Mouse (Mus musculus) CH12F3 (cell line): Measurements from ENCODE around the gene Chka.

Source experiments
- in situ Hi-C: fragments of 300-500 bp; cut with MboI; formaldehyde crosslinking; loops from 2 replicates; pipeline ENCODE4 v1.14.3; 2020; ENCODE audit warnings: low sequenced_read_pairs

Gene Chka

DNA sequence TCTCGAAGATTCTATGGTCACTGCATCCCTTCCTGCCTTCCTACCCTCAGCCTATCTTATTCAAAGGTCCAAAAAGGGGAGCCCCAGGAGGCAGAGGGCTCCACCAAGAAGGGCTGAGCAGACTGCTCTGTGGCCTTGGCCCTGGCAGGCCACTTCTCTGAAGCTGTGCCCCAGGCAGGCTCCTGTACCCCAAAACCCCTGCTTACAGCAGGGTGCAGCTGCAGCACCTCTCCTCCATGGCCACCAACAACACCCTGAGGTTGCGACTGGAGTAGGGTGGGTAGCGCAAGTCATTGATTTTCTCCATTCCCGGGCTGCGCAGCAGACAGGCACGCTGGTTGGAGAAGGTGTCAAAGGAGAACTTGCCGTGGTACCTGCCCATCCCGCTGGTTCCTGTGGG, 62.1 kb downstream of the Chka start:
- in situ Hi-C loops: no loop called here

DNA sequence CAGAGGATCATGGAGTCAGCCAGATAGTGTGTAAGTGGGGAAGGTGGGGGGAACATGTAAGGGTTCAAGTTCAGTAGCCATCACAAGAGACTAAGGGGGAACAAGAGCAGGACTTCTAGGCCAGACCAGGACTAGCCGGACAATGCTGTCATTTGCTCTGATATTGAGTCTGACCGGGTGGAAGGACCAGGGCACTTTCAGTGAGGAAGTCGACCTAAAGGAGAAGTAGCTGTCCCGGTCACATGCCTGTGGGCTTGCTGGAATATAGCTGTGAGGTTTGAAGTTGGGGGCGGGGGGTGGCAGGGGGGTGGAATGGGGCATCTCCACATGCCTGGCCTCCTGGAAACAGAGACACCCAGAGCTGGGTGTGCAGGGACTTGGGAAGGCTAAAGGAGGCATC, 63.0 kb downstream of the Chka start:
- in situ Hi-C loops: no loop called here

DNA sequence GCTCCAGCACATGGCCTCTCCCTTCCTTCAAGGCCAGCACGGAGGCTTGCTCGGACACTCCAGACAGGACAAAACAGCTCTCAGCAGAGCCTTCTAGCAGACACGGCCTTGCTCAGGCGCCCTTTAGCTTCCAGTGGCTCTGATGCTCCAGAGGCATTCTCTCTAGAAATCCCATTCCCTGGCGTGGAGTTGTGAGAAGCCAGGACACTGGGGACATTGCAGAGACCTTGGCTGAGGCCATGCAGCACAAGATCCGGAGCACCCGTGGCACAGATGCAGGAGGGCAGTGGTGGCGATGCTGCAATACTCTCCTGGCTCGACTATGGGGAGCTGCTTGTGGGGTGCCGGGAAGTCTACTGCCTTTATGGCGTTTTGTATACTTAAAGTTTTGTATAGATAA, 65.2 kb downstream of the Chka start:
- in situ Hi-C loops: no loop called here

DNA sequence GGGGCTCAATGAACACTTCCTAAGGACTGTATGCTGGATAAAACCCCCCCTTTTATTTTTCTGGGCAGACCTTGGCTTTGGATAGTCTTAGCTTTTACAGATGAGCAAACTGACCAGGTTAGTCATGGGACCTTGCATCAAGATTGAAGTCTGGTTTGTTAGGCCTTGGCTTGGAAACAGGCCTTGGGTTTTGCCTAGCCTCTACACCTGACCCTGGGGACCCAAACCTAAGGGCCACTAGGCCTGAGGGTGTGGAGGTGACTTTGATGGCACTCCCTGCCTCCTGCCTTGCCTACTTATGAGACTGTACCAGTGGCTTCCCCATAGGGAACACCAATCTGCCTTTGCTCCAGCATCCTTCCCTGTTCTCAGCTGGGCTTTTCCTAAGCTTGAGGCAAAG, 68.4 kb downstream of the Chka start:
- in situ Hi-C loops: no loop called here

DNA sequence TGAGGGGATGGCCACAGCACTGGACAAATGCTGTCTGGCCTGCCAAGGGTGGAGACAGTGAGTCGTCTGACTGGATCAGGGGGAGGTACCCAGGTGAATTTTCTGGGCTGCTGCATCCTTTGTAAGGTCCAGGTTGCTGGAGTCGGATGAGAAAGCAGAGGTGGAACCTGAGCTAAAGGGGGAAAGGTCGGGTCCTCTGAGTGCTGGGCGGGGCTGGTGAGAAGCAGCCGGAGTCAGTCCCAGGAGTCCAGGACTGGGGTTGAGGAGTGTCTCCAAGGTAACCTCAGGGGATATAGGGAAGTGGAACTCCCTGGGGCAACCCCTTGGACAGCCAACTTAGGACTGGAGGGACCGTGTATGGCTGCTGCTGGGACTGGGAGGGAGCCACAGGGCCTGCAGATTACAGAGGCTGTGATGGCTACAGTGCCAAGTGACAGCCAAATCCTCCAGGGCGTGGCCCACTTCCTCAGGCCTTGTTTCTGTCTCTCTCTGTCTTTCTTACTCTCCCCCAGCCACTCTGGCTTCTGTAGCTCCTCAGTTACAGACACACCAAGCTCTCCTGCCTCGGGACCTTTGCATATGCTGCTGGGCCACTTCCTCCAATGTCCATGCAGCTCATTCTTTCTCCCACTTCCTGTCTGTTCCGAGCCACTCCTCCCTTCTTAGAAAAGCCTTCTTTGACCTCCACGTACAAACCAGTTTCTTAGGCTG, 71.2 kb downstream of the Chka start:
- in situ Hi-C loops: no loop called here

DNA sequence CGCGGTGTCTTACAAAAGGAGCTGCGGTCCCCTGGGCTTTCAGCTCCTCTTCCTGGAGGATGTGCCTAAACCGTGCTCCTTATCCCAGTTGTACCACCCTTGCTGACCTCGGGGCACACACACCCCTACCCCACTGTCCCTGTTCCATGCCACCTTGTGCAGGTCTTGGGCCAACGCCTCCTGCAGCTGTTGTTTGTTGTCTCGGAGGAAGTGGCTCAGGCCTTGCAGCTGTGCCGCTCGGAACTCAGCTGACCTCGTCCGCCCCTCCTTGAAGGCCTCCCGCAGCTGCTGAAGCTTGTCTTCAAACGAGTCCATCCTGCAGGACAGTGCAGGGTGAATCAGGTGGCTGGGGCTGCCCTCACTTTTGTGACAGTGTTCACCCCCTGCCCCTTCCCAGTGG, 72.0 kb downstream of the Chka start:
- in situ Hi-C loops: no loop called here

DNA sequence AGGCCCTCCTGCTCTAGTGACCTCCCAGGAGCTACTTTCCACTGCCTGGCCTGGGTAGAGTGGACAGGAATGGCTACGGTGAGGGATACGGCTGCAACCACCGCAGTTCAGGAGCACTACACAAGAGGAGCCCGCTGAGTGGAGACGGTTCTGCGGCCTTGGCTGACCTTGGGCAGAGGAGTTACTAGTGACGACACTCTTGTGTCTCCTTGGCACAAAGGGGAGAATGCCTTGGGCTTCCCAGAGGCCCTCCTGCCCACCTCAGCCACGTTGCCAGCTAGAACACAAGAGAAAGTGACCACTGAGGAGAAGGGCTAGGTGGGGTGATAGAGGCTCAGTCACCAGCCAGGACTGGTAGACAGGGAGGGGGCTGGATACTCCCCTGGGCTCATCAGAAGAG, 72.6 kb downstream of the Chka start:
- in situ Hi-C loops: no loop called here

DNA sequence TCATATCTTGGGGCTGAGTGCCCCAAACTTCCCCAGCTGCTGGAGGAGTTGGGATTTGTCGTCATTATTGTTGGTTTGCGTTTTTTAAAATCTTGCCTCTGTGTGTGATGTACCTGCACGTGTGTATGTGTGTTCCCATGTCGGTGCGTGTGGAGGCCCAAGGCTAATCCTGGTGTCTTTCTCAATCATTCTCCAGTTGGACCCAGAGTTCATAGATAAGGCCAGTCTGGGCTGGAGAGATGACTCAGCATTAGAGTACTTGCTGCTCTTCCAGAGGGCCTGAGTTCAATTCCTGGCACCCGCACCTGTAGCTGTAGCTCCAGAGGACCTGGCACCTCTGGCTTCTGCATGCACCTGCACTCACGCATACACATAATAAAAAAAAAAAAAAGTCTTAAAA, 73.3 kb downstream of the Chka start:
- in situ Hi-C loops: no loop called here

DNA sequence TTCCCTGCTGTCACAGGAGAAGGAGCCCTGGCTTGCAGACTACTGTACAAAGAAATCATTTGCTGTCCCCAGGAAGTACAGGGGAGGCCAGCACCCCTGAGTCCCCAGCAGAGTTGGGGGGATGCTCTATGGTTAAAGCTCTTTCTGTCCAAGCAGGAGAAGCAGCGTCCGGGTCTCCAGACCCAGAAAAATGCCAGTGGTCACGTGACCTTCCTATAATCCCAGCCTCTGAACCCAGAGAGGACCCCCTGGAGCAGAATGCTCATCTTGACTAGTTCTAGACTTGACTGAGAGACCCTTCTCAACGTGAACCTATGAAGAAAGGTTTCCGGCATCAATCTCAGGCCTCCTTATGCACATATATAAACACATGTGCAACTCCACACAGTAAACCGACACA, 74.3 kb downstream of the Chka start:
- in situ Hi-C loops: no loop called here

DNA sequence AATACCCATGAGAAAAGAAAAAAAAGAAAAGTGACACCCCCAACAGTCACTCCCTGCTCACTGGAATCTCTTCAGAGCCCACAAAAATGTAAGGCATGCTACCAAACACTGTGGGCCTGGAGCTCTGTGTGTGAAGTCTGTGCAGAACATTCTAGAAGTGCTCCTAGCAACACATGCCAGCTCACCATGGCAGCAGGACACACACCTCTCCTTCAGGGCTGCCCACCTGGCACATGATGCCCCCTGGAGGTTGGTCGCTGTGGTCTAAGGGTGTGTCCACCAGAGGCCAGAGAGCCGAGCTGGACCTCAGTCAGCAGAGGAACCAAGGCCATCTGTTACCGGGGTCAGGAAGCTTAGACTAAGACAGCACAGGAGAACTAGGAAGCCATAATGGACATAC, 74.7 kb downstream of the Chka start:
- in situ Hi-C loops: no loop called here

DNA sequence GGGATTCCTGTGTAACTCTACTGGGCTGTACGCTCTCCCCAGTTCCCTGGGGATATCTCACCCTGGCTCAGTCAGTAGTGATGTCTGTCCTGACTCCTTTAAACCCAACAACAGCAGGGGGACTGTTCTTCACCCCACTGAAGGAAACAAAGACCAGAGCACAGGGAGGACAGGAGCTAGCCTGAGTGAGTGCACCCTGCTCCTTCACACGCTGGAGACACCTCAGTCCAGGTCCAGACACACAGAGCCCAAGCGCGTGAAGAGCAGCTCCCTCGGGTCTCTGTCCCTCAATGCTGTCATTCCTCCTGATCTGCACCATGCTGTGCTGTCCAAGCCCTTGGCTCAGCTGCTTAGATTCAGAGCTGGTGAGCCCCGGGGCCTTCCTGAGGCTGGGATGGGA, 75.1 kb downstream of the Chka start:
- in situ Hi-C loops: no loop called here

DNA sequence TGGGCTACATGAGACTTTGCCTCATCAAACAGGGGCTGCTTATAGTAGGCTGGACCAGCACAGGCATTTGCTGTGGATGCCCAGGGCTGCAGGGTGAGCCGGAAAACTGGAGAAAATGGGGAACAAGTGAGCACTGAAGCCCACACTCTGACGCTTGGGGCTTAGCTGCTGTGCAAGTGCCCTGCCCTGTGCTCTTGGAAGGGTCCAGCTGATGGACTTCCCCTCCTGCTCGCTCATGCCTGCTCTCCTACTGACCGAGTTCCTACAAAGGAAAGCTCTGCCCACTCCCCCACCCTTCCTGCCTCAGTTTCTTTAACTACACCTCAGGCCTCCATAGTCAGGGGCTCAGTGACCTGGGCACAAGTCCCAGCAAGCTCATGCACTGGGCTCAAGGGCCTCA, 76.4 kb downstream of the Chka start:
- in situ Hi-C loops: no loop called here

DNA sequence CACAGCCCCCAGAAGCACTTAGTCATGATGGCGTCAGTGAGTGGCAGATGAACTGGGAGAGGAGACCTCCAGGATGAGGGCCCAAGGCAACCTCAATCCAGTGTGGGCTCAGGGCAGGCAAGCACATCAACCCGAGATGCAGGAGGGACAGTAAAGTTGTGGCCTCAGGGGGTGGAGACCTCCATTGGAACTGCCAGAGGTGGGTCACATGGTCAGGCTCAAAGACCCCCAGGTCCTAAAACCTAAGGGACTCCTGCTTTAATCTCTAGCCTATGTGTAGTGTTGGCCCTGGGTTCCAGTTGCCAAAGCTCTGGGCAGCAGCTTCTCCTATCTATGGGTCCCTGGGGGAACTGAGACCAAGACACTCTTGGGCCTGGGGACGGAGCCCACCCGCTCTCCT, 77.2 kb downstream of the Chka start:
- in situ Hi-C loops: no loop called here

DNA sequence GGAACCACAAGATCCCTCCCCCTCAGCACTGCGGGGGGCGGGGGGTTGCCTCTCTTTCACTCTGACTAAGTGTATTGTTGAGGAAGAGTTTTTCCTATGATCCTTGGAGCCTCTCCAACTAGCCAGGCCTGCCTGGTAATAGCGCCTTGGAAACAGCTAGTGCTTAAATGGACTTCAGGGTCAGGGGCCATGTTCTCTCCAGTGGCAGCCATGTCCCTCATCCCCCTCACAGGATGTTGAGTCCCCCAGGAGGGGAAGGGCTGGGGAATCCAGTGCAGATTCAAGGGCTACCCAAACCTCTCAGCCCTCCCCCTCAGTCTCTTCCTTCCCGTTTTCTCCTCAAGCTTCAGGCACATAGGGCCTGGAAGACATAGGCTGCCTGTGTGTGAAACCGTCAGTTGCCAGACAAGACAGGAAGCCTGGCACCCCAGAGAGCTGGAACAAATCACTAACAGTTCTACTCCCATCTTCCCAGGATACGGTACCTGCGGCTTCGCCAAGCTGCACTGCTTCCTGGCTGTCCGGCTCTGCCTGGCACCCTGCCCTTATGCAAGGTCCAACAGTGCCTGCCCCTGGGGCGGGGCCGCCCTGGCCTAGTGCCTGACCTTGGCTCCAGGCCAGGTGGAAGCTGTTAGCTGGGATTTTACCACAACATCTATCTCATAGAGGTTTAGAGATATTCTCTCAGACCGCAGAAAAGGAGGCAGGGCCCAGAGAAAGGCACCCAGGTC, 77.8 kb downstream of the Chka start, which contains the start of gene Aldh3b1:
Gene Aldh3b1 (minus strand): TSS at position 598 of the 731 bp plus-strand sequence.
- in situ Hi-C loops: no loop called here

DNA sequence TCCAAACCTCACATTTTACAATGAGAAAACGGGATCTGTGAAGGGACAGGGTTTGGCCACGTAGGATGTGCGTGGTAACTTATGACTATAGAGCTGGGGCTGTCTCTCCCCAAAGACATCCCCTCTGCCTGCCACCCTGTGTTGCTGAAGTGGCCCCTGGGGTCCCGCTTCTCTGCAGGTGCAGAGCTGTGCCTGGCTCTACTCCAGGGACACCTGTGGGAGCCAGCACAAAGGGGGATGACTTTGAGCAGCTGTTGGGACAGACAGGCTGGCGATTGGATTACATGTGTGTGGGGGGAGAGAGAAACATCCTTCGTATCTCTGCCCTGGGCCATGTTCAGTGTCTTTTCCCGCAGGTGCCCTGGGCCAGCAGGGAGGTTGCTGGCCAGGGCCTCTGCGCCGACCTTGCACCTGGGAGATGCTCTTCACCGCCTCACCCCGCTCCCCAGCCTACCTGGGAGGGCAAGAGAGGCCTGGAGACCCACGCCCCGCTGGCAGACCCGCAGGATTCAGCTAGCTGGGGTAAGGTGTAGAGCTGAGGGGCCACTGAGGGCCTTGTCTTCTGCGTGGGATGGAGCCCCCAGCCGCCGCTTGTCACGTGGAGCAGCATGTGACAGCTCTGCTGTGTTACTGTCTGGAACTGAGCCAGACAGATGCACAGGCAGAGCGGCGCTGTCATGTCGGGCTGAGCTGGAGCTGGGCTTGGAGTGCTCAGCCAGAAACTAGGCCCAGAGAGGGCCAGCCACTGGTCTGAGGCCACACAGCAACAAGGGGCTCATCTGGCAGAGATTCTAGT, 78.9 kb downstream of the Chka start:
- in situ Hi-C loops: no loop called here

DNA sequence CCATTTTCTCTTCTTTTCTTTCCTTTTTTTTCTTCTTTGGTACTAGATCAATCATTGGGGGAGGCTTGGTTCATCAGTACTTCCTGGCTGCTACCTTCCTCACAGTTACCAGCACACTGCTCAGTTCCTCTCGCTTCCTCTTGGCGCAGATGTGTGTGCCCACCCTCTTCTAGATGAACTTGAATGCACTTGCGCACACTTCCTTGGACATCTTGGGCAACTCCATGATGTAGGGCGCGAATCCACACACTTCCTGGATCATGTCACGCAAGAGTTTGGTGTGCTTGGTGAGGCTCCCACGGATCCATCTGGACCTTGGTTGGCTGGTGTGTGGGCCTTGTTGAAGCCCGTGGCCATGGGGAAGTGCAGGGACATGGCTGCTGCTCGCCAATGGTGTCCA, 80.1 kb downstream of the Chka start:
- in situ Hi-C loops: no loop called here

DNA sequence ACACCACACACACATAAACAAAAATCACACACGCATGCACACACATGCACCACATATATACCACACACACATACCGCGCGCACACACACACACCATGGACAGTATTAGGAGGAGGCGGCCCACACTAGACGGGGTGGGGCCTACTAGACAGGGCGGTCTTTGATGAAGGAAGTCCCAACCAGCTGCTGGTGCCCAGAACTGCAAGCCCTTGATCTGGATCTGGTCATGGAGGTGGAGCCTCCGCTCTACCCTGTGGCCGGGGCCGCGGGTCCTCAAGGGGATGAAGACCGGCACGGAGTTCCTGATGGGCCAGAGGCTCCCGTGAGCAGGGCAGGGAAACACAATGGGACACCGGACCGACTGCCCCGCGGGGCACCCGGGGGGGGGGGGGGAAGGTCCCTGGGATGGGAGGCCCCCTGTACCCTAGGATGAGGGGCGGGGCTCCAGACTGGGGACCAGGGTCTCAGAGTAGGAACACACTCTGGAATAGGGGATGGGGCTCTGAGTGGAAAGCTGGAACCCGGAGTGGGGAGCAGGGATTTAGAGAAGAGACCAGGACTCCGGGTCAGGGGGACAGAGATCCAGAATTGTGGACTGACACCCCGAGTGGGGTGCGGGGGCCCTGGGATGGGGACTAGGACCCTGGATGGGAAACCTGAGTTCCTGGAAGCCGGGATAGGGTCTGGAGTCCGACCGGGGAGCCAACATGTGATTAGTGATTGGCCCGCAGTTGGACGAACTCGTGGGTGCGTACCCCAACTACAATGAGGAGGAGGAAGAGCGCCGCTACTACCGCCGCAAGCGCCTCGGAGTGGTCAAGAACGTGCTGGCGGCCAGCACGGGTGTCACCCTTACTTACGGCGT, 83.7 kb downstream of the Chka start, which contains the start of gene Unc93b1:
Gene Unc93b1 (plus strand): TSS at position 155 of the 864 bp plus-strand sequence.
- in situ Hi-C loops: no loop called here

DNA sequence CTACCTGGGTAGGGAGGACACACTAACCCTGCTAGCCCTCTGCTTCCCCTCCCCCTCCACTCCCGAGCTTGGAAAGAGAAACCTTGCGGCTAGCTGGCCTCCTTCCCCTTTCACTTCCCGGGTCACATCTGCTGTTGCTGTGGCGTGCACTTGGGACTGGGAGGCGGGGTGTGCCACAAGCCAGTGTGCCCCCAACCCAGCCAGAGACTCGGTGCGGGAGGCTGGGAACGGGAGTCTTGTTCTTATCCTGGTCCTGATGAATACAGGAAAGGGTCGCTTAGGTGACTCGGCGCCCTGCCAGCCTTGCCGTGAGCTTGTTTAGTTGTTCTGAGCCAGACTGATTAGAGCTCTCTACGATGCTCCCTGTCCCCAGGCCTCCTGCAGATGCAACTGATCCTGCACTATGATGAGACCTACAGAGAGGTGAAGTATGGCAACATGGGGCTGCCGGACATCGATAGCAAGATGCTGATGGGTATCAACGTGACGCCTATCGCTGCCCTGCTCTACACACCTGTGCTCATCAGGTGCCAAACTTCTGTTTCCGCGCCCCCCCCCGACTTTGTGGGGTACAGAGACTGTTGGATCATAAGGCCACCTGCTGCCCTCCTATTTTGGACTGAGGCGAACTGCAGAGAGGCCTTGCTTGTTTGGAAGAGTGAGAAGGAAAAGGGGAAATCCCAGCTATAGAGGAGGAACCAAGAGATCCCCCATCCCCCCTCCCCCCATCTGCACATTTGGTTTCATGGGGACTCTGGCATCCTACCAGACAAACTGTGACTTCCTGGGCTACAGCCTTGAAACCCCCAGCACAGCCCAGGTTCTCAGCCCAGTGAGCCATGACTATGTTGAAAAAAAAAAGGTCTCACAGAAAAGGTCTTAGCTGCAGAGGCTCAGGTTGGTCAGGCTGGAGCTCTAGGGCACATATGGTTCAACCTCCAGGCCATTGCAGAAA, 84.6 kb downstream of the Chka start:
- in situ Hi-C loops: no loop called here

DNA sequence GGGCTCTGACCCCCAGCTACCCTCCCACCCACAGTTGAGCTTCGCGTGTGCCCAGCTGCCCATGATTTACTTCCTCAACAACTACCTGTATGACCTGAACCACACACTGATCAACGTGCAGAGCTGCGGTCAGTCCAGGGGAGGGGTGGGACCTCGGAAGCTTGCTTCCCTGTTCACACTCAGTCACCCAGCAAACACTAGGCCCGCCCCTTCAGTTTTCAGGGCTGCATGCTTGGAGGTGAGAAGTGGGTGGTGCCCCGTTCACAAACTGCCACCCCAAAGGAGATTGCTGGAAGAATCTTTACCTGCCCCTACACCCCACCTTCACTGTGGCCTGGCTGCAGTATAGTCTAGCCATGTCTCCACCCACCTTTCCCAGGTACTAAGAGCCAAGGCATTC, 90.7 kb downstream of the Chka start:
- in situ Hi-C loops: no loop called here
